Mouse (Mus musculus) limb, embryonic 12.5 days (tissue): Measurements from ENCODE around the gene Zpbp. TPM values are rescaled to one million over a fixed set of nuclear protein-coding genes. Genes with fewer than 3 reads are reported as not detected.

ENCODE experiments used
- ATAC-seq: fragments of 200-750 bp; cut with Nextera tagmentation; 2 replicates; pipeline ENCODE4 v1.8.0; 2017; ENCODE audit warnings: low read depth, moderate TSS enrichment; ENCODE audit not compliant: insufficient number of reproducible peaks, insufficient read depth, low FRiP score, low TSS enrichment
- H3K27ac ChIP-seq: fragments of 300-500 bp; sonication (generic); 2 replicates; pipeline ENCODE4 v1.5.1; 2016; ENCODE audit warnings: mild to moderate bottlenecking, moderate library complexity
- H3K27me3 ChIP-seq: fragments of 300-500 bp; sonication (generic); 2 replicates; pipeline ENCODE4 v1.6.1; 2016; ENCODE audit warnings: mild to moderate bottlenecking, moderate library complexity
- H3K36me3 ChIP-seq: fragments of 300-500 bp; sonication (generic); 2 replicates; pipeline ENCODE4 v1.6.1; 2016; ENCODE audit warnings: mild to moderate bottlenecking, moderate library complexity
- H3K4me1 ChIP-seq: fragments of 300-500 bp; sonication (generic); replicated peaks from 2 replicates; pipeline ENCODE4 v1.6.1; 2016
- H3K4me2 ChIP-seq: fragments of 300-500 bp; sonication (generic); 2 replicates; pipeline ENCODE4 v1.6.1; 2016; ENCODE audit warnings: mild to moderate bottlenecking, moderate library complexity
- H3K4me3 ChIP-seq: fragments of 300-500 bp; sonication (generic); replicated peaks from 2 replicates; pipeline ENCODE4 v1.5.1; 2016; ENCODE audit warnings: mild to moderate bottlenecking
- H3K9ac ChIP-seq: fragments of 300-500 bp; sonication (generic); replicated peaks from 2 replicates; pipeline ENCODE4 v1.6.1; 2016; ENCODE audit warnings: mild to moderate bottlenecking, moderate library complexity
- H3K9me3 ChIP-seq: fragments of 300-500 bp; sonication (generic); 2 replicates; pipeline ENCODE4 v1.6.1; 2016; ENCODE audit warnings: mild to moderate bottlenecking, moderate library complexity
- WGBS: fragments of 180-500 bp; shearing (Covaris S2); methylation state at CpG from one replicate; pipeline ENCODE4 v1.1.7; 2016; 5-methylcytosine and 5-hydroxymethylcytosine counted together
- polyA plus RNA-seq: library from polyadenylated mRNA; unstranded; fragments of >200 nt; fragmentation: Nextera tagmentation; extraction: Ambion mirVana; gene quantifications from 2 replicates; pipeline ENCODE4 v1.2.1, GENCODE M21; 2016

Gene Zpbp
- polyA plus RNA-seq = 0.69 and 0.89 TPM in 2 replicates

GRCm38 (mm10) chr11:11461635-11462560 is at the start of gene Zpbp, which contains the start of gene Spata48:
Gene Zpbp (minus strand): TSS chr11:11462408.
Gene Spata48 (plus strand): TSS chr11:11462094.
- H3K4me2 ChIP-seq = peak within 1 kb of the TSS; percentile 66
- peak; percentile 97 for ATAC-seq
- WGBS = 4% methylated on average over 54 of the region's 66 CpGs
- H3K4me1 ChIP-seq = no peaks in the 10 kb centered on the region
- H3K27me3 ChIP-seq = no peaks in the 10 kb centered on the region
- no peaks in the 10 kb centered on the region for H3K9me3 ChIP-seq
- peak within 1 kb of the TSS; percentile 60 for H3K9ac ChIP-seq
- H3K36me3 ChIP-seq = no peaks in the 10 kb centered on the region
- H3K4me3 ChIP-seq = peak within 1 kb of the TSS; percentile 55
- H3K27ac ChIP-seq = peak within 1 kb of the TSS; percentile 83

GRCm38 (mm10) chr11:11509413-11509812 is 47.2 kb upstream of the Zpbp start:
- Histone ChIP-seq H3K4me2 (no peak overlapping the region), H3K4me1 (no peaks in the 10 kb centered on the region), H3K36me3 (no peaks in the 10 kb centered on the region), H3K9ac (no peak overlapping the region), H3K9me3 (no peaks in the 10 kb centered on the region; the same call in 1 of the 2 replicates), H3K4me3 (no peak overlapping the region), H3K27me3 (no peaks in the 10 kb centered on the region), H3K27ac (no peak overlapping the region)
- ATAC-seq = no peak
- WGBS = 71% methylated on average over 2 of the region's 2 CpGs

GRCm38 (mm10) chr11:11506187-11506586 is 44.0 kb upstream of the Zpbp start:
- ATAC-seq = no peak
- 70% methylated on average over 2 of the region's 2 CpGs for WGBS

DNA sequence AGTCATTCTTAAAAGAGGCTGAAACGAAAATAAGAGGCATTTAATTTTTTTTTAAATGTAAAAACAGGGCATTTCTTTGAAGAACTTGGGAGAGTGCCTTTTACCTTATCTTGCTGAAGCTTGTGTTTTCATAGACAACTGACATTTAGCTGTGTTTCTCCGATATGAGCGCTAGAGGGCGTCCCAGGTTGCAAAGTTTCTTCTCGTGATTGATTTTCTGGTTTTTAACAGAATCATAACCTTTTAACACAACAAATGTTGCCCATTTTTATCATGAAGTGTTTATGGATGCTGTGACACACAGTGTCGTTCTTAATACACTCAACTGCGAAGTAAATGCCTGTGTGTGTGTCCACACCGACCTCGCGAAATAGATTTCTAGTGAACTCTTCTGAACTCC is 37.7 kb upstream of the Zpbp start:
- Histone ChIP-seq H3K4me3 (no peak overlapping the region), H3K27me3 (no peaks in the 10 kb centered on the region), H3K27ac (no peak overlapping the region), H3K9ac (no peak overlapping the region), H3K4me1 (no peaks in the 10 kb centered on the region), H3K36me3 (no peaks in the 10 kb centered on the region), H3K9me3 (no peaks in the 10 kb centered on the region; the same call in 1 of the 2 replicates), H3K4me2 (no peak overlapping the region)
- 23% methylated on average over 10 of the region's 10 CpGs for WGBS
- no peak for ATAC-seq

More at GRCm38 (mm10) chr11:11506187-11506586, 44.0 kb upstream of the Zpbp start:
- Histone ChIP-seq H3K36me3 (no peaks in the 10 kb centered on the region), H3K4me1 (no peaks in the 10 kb centered on the region), H3K4me2 (no peak overlapping the region), H3K4me3 (no peak overlapping the region), H3K27me3 (no peaks in the 10 kb centered on the region), H3K9me3 (no peaks in the 10 kb centered on the region; the same call in 1 of the 2 replicates), H3K9ac (no peak overlapping the region), H3K27ac (no peak overlapping the region)

GRCm38 (mm10) chr11:11495697-11496096 is 33.5 kb upstream of the Zpbp start:
- Histone ChIP-seq H3K27ac (no peak overlapping the region), H3K36me3 (no peaks in the 10 kb centered on the region), H3K4me3 (no peak overlapping the region), H3K9me3 (no peaks in the 10 kb centered on the region), H3K4me1 (no peaks in the 10 kb centered on the region), H3K27me3 (no peaks in the 10 kb centered on the region), H3K9ac (no peak overlapping the region), H3K4me2 (no peak overlapping the region)
- 91% methylated on average over 2 of the region's 2 CpGs for WGBS
- ATAC-seq = no peak

- Histone ChIP-seq H3K27ac (no peak overlapping the region), H3K4me1 (no peaks in the 10 kb centered on the region), H3K27me3 (no peaks in the 10 kb centered on the region), H3K9me3 (no peaks in the 10 kb centered on the region), H3K36me3 (no peaks in the 10 kb centered on the region), H3K4me3 (no peak overlapping the region), H3K4me2 (no peak overlapping the region), H3K9ac (no peak overlapping the region)
- 73% methylated on average over 5 of the region's 5 CpGs for WGBS
- no peak for ATAC-seq
Observed at GRCm38 (mm10) chr11:11492044-11492443, 29.8 kb upstream of the Zpbp start.

GRCm38 (mm10) chr11:11484378-11484777 is 22.2 kb upstream of the Zpbp start:
- Histone ChIP-seq H3K27ac (no peak overlapping the region), H3K36me3 (no peaks in the 10 kb centered on the region), H3K9me3 (no peaks in the 10 kb centered on the region), H3K9ac (no peak overlapping the region), H3K4me2 (no peak overlapping the region), H3K27me3 (no peaks in the 10 kb centered on the region), H3K4me3 (no peak overlapping the region), H3K4me1 (no peaks in the 10 kb centered on the region)
- WGBS = 55% methylated on average over 8 of the region's 8 CpGs
- ATAC-seq = no peak

DNA sequence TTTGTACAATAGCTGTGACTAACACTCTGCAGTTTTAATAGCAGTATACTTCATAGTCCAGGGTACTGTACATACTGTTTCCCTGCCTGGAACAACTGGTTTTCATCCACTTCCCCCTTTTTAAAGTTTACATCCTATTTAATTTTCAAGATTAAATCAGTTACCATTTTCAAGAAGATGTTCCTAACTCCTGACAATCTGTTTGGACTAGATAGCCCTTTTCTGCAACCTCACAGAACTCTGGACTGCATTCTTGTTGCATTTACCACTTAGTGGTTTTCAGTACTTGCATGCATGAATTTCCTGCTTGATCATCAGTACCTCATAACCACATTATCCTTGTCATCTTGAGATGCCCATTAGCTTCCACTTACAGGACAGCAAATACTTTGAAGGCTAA is 6.7 kb upstream of the Zpbp start:
- Histone ChIP-seq H3K4me2 (no peak overlapping the region), H3K36me3 (no peaks in the 10 kb centered on the region), H3K4me1 (no peaks in the 10 kb centered on the region), H3K9me3 (no peaks in the 10 kb centered on the region), H3K9ac (no peak overlapping the region), H3K27ac (no peak overlapping the region), H3K4me3 (no peak overlapping the region), H3K27me3 (no peaks in the 10 kb centered on the region; the same call in 1 of the 2 replicates)
- no peak for ATAC-seq

DNA sequence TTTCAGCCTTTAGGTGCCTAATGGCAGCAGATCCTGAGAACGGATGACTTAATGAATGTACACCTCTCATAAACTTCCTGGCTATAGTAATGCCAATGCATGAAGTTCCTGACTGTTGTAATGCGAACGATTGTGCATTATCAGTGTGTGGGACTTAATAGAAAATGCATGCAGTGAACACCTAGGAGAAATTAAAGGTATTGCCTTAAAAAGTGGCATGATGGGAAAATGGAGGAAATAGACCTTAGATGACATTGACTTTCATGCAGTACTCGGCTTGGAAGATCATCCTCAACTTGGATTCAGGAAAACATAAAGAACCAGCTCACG is 318 bp upstream of the Zpbp start:
- H3K4me2 ChIP-seq = peak overlapping the region; percentile 66
- WGBS = 81% methylated on average over 5 of the region's 5 CpGs
- H3K27ac ChIP-seq = no peak overlapping the region
- H3K4me3 ChIP-seq = peak overlapping the region; percentile 55
- no peak for ATAC-seq
- no peaks in the 10 kb centered on the region for H3K9me3 ChIP-seq
- no peaks in the 10 kb centered on the region for H3K36me3 ChIP-seq
- H3K9ac ChIP-seq = peak overlapping the region; percentile 60
- no peaks in the 10 kb centered on the region for H3K4me1 ChIP-seq
- no peaks in the 10 kb centered on the region; the same call in 1 of the 2 replicates for H3K27me3 ChIP-seq

DNA sequence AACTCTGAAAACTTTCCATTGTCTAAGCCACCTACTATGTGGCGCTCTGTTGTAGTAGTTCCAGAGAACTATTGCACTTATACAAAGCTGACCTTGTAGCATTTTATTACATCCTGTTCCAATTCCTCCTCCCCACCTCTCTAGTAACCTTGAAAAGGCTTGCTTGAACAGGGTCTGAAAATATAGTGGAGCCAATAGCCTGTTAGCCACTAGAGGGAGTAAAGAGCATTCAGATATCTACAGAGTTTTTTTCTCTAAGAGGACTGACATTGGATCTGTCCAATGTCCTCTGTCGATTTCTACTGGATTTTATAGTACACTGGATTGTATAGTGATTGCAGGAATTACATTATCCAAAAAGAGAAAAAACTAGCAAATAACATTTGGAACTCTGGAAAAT is 7.2 kb downstream of the Zpbp start:
- Histone ChIP-seq H3K4me2 (no peak overlapping the region), H3K4me3 (no peak overlapping the region), H3K9ac (no peak overlapping the region), H3K4me1 (no peaks in the 10 kb centered on the region), H3K27me3 (no peaks in the 10 kb centered on the region), H3K36me3 (no peaks in the 10 kb centered on the region), H3K9me3 (no peaks in the 10 kb centered on the region), H3K27ac (no peak overlapping the region)
- WGBS = 35% methylated on average over 2 of the region's 2 CpGs
- no peak for ATAC-seq

DNA sequence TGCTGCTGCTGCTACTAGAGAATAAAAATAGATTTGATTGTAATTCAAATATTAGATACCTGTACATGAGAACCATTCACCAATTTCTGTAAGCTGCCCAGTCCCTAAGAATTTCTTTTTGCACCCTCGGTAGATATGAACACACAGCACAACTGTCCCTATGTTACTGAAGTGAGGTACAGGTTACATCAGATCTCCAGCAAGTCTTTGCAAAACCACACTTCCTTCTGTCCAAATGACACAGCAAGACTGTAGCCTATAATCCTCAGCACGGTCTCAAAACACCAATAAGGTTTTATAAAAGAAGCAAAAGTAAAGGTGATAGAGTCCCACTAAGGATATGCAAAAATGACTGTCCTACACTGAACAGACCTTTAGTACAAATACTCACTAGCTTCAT is 44.9 kb downstream of the Zpbp start:
- Histone ChIP-seq H3K27ac (no peak overlapping the region), H3K27me3 (no peaks in the 10 kb centered on the region), H3K4me3 (no peak overlapping the region), H3K36me3 (no peaks in the 10 kb centered on the region), H3K4me1 (no peaks in the 10 kb centered on the region), H3K4me2 (no peak overlapping the region), H3K9ac (no peak overlapping the region), H3K9me3 (no peaks in the 10 kb centered on the region)
- WGBS = 77% methylated on average over 2 of the region's 2 CpGs
- no peak for ATAC-seq

DNA sequence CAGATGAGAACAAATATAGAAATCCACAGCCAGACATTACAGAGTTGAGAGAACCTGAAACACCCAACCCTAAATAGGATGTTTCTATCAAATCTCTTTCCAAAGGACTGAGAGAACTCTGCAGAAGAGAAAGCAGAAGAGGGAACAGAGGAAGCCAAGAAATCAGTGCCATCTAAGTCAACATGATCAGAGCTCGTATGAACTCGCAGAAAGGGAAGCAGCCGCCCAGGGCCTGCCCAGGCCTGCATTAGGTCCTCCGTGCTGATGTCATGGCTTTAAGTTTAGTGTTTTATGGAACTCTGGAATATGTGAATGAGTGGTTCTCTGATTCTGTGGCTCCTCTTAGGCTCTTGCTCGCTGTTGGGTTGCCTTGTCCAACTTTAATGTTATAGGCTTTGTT is 48.0 kb downstream of the Zpbp start:
- Histone ChIP-seq H3K9ac (no peak overlapping the region), H3K4me2 (no peak overlapping the region), H3K9me3 (no peaks in the 10 kb centered on the region), H3K4me3 (no peak overlapping the region), H3K27me3 (no peaks in the 10 kb centered on the region), H3K4me1 (no peaks in the 10 kb centered on the region), H3K36me3 (no peaks in the 10 kb centered on the region), H3K27ac (no peak overlapping the region)
- ATAC-seq = no peak
- 80% methylated on average over 5 of the region's 5 CpGs for WGBS
